Mouse (Mus musculus): ENCODE results near the gene Fam98b. TPM values are rescaled to one million over a fixed set of nuclear protein-coding genes. Genes with fewer than 3 reads are reported as not detected.

The Fam98b gene
- polyA plus RNA-seq, 1 experiment from 2014 or later, result 6.1 TPM

DNA sequence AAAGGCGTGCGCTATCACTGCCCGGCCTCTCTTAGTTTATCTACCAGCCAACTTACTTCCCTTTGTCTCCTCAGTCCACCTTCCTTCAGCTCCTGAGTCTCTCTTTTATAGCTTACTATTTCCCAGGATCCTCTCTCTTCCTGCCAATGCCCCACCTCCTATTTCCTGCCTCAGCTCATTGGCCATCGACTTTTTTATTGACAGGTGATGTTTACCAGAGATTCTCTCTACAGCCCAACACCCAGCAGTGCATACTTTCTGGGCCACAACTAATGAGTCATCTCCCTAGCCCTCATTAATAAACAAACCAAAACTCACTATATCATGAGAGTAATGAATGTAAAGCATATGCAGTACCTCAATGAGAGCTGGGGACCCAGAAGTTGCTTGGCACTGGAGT, 30.0 kb upstream of the Fam98b start:
- DNase-seq (ENCODE audit: low spot score) (no peak), ATAC-seq (replicated peaks; ENCODE audit: insufficient number of reproducible peaks, low FRiP score, low TSS enrichment, low read depth) (no peak)
- no peak overlapping the region for H3K9ac ChIP-seq (replicated peaks; ENCODE audit: low read length)
- no peak overlapping the region for H3K4me2 ChIP-seq (ENCODE audit: low read depth, low read length)
- H3K27ac ChIP-seq (replicated peaks; ENCODE audit: low read depth, low read length), result no peak overlapping the region
- H3K9me3 ChIP-seq (replicated peaks; ENCODE audit: control insufficient read depth, low read length), result no peaks in the 10 kb centered on the region
- WGBS, result 86% methylated on average over 4 of the region's 4 CpGs
- H3K4me1 ChIP-seq (ENCODE audit: control insufficient read depth, insufficient read depth, low read length), result no peaks in the 10 kb centered on the region
- no peaks in the 10 kb centered on the region for H3K36me3 ChIP-seq (replicated peaks; ENCODE audit: control insufficient read depth, insufficient read depth, low read depth, low read length)
- no peak overlapping the region for H3K4me3 ChIP-seq (ENCODE audit: low read depth, low read length)
- no peaks in the 10 kb centered on the region for H3K27me3 ChIP-seq (ENCODE audit: control insufficient read depth, insufficient read depth, low read length)

DNA sequence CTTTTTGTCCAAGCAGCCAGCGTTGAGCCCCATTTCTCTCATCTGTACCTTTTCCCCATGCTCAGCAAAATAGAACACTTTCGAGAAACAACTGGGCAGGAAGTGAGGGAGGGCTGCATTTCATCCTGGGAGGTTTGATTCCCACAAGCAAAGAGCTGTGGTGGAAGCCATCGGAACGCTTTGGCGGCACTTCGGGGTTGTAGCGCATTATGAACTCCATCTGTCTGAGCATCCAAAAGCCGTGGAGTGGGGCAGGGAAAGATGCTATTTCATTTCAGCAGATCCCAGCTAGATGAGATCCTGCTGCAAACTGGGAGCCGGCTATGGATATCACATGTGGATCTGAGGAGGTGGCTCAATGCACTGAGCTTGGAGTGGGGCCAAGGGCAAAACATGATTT, 26.9 kb upstream of the Fam98b start:
- Histone ChIP-seq H3K4me3 (ENCODE audit: low read depth, low read length) (no peak overlapping the region), H3K27me3 (ENCODE audit: control insufficient read depth, insufficient read depth, low read length) (no peaks in the 10 kb centered on the region), H3K36me3 (replicated peaks; ENCODE audit: control insufficient read depth, insufficient read depth, low read depth, low read length) (no peaks in the 10 kb centered on the region), H3K27ac (replicated peaks; ENCODE audit: low read depth, low read length) (no peak overlapping the region), H3K9me3 (replicated peaks; ENCODE audit: control insufficient read depth, low read length) (no peaks in the 10 kb centered on the region), H3K4me2 (ENCODE audit: low read depth, low read length) (no peak overlapping the region), H3K4me1 (ENCODE audit: control insufficient read depth, insufficient read depth, low read length) (no peaks in the 10 kb centered on the region), H3K9ac (replicated peaks; ENCODE audit: low read length) (no peak overlapping the region)
- ATAC-seq (replicated peaks; ENCODE audit: insufficient number of reproducible peaks, low FRiP score, low TSS enrichment, low read depth) (no peak), DNase-seq (ENCODE audit: low spot score) (no peak)
- WGBS, result 77% methylated on average over 9 of the region's 9 CpGs

DNA sequence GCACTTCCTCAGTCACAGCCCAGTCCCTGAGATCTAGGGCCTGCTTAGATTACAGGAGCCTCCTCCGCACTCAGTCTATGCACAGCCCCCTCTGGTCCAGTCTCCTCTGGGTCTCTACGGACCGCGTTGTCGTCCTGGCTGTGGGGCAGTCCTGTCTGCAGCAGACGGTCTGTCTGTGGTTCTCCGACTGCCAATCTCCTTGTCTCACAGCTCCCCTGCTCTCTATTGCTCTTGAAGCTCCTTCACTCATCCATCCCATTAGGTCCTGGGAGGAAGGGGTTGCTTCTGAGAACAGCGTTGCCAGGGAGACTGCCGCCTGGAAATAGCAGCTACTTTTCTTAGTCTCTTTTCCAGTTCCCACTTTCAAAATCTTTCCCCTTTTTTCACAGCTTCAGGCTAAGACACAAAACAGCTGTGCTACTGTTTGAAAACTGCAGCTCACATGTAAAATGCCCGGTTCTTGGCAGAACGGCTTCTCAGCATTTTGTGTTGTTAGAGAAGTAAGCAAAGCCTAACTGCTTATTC, 20.9 kb upstream of the Fam98b start:
- 56% methylated on average over 11 of the region's 11 CpGs for WGBS
- no peak overlapping the region for H3K4me3 ChIP-seq (ENCODE audit: low read depth, low read length)
- no peak for ATAC-seq (replicated peaks; ENCODE audit: insufficient number of reproducible peaks, low FRiP score, low TSS enrichment, low read depth)
- no peaks in the 10 kb centered on the region for H3K9me3 ChIP-seq (replicated peaks; ENCODE audit: control insufficient read depth, low read length)
- no peaks in the 10 kb centered on the region for H3K27me3 ChIP-seq (ENCODE audit: control insufficient read depth, insufficient read depth, low read length)
- no peak overlapping the region for H3K9ac ChIP-seq (replicated peaks; ENCODE audit: low read length)
- DNase-seq (ENCODE audit: low spot score), result no peak
- H3K4me1 ChIP-seq (ENCODE audit: control insufficient read depth, insufficient read depth, low read length), result no peaks in the 10 kb centered on the region
- H3K4me2 ChIP-seq (ENCODE audit: low read depth, low read length), result no peak overlapping the region
- H3K36me3 ChIP-seq (replicated peaks; ENCODE audit: control insufficient read depth, insufficient read depth, low read depth, low read length), result no peaks in the 10 kb centered on the region
- no peak overlapping the region for H3K27ac ChIP-seq (replicated peaks; ENCODE audit: low read depth, low read length)

DNA sequence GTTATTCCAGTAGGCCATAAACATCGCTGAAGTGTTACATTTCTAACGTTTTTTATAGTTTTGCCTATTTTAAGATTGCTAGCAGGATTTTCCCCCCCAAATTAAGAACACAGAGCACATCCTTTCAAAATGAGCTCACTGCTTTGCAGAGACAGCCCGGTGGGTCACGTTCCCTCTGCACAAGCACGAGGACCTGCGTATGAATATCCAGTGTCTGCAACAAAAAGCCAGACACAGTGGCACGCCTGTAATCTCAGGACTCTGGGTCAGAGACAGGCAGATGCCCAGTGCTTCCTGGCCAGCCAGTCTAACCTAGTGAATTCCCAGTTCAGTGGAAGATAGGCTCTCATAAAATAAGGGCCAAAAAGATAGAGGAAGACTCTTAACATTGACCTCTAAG, 19.3 kb upstream of the Fam98b start:
- H3K9me3 ChIP-seq (replicated peaks; ENCODE audit: control insufficient read depth, low read length), result no peaks in the 10 kb centered on the region
- DNase-seq (ENCODE audit: low spot score) (no peak), ATAC-seq (replicated peaks; ENCODE audit: insufficient number of reproducible peaks, low FRiP score, low TSS enrichment, low read depth) (no peak)
- no peaks in the 10 kb centered on the region for H3K4me1 ChIP-seq (ENCODE audit: control insufficient read depth, insufficient read depth, low read length)
- H3K4me3 ChIP-seq (ENCODE audit: low read depth, low read length), result no peak overlapping the region
- H3K9ac ChIP-seq (replicated peaks; ENCODE audit: low read length), result no peak overlapping the region
- H3K27ac ChIP-seq (replicated peaks; ENCODE audit: low read depth, low read length), result no peak overlapping the region
- H3K27me3 ChIP-seq (ENCODE audit: control insufficient read depth, insufficient read depth, low read length), result no peaks in the 10 kb centered on the region
- no peaks in the 10 kb centered on the region for H3K36me3 ChIP-seq (replicated peaks; ENCODE audit: control insufficient read depth, insufficient read depth, low read depth, low read length)
- no peak overlapping the region for H3K4me2 ChIP-seq (ENCODE audit: low read depth, low read length)
- WGBS, result 81% methylated on average over 7 of the region's 7 CpGs

DNA sequence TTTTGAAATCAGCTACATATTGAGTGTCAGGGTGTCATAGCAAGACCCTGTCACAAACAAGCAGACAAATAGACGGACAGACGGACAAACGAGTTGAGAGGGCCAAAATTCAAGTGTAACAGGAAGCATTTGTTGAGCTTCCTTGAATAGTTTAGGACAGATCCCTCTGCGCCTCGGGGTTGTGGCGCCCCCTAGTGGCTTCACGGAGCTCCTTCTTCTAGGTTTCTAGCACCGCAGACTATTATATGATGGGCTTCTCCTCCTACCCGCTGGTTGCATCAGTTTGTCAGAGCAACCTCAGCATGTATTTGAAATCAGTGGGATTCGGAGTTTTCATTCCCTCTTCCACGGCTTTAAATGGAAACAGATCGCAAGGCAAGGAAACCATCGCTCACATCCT, 18.3 kb upstream of the Fam98b start:
- Histone ChIP-seq H3K4me1 (ENCODE audit: control insufficient read depth, insufficient read depth, low read length) (no peaks in the 10 kb centered on the region), H3K27ac (replicated peaks; ENCODE audit: low read depth, low read length) (no peak overlapping the region), H3K27me3 (ENCODE audit: control insufficient read depth, insufficient read depth, low read length) (no peaks in the 10 kb centered on the region), H3K9me3 (replicated peaks; ENCODE audit: control insufficient read depth, low read length) (no peaks in the 10 kb centered on the region), H3K9ac (replicated peaks; ENCODE audit: low read length) (no peak overlapping the region), H3K4me3 (ENCODE audit: low read depth, low read length) (no peak overlapping the region), H3K36me3 (replicated peaks; ENCODE audit: control insufficient read depth, insufficient read depth, low read depth, low read length) (no peaks in the 10 kb centered on the region), H3K4me2 (ENCODE audit: low read depth, low read length) (no peak overlapping the region)
- WGBS, result 6% methylated on average over 13 of the region's 13 CpGs
- DNase-seq (ENCODE audit: low spot score) (peak; percentile 90), ATAC-seq (replicated peaks; ENCODE audit: insufficient number of reproducible peaks, low FRiP score, low TSS enrichment, low read depth) (peak; percentile 79)

DNA sequence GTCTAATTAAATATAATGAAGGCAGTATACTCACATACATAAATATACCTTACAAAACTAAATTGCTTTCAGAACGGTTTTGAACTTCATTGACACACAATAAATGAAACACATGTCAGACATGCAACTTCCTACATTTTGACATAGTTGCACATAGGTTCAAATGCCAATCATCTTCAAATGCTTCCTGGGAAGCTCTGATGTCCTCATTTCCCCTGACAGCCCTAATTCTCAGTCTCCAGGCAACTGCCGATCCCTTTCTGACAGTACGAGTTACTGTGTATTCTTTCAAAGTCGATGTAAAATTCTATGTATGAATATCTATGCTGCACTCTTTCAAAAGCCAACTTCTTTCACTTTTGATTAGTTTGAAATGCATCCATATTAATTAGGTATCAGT, 7.6 kb upstream of the Fam98b start:
- H3K9me3 ChIP-seq (replicated peaks; ENCODE audit: control insufficient read depth, low read length), result no peaks in the 10 kb centered on the region
- no peaks in the 10 kb centered on the region for H3K4me1 ChIP-seq (ENCODE audit: control insufficient read depth, insufficient read depth, low read length)
- H3K4me3 ChIP-seq (ENCODE audit: low read depth, low read length), result no peak overlapping the region
- ATAC-seq (replicated peaks; ENCODE audit: insufficient number of reproducible peaks, low FRiP score, low TSS enrichment, low read depth) (no peak), DNase-seq (ENCODE audit: low spot score) (no peak)
- H3K27me3 ChIP-seq (ENCODE audit: control insufficient read depth, insufficient read depth, low read length), result no peaks in the 10 kb centered on the region
- no peak overlapping the region for H3K4me2 ChIP-seq (ENCODE audit: low read depth, low read length)
- no peaks in the 10 kb centered on the region for H3K36me3 ChIP-seq (replicated peaks; ENCODE audit: control insufficient read depth, insufficient read depth, low read depth, low read length)
- 80% methylated on average over 4 of the region's 4 CpGs for WGBS
- H3K27ac ChIP-seq (replicated peaks; ENCODE audit: low read depth, low read length), result no peak overlapping the region
- no peak overlapping the region for H3K9ac ChIP-seq (replicated peaks; ENCODE audit: low read length)

DNA sequence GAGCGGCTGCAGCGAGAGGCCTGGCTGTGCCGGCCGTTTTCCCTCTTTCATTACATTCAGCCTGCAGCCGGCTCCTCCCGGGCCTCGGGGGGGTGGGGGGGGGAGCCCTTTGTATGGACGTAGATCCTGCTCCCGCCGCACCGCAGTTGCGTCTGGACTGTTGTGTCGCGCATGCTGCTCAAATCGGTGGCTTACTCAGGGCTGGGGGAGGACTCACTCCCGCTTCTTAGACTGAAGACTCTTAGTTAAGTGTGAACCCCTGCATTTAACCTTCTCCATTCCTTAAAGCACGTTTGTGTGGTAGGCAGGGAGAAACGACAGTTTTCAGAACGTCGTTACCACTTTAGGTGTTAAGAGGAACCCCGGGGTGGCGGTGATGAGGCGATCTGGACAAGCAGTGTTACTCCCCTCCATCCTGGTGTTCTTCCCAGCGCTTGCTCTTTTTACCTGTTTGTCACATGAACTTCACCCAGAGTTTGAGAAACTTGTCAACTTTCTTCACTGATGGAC, 517 bp downstream of the Fam98b start:
- Histone ChIP-seq H3K4me2 (ENCODE audit: low read depth, low read length) (peak overlapping the region; percentile 78), H3K4me1 (ENCODE audit: control insufficient read depth, insufficient read depth, low read length) (no peaks in the 10 kb centered on the region), H3K36me3 (replicated peaks; ENCODE audit: control insufficient read depth, insufficient read depth, low read depth, low read length) (no peaks in the 10 kb centered on the region), H3K27ac (replicated peaks; ENCODE audit: low read depth, low read length) (peak overlapping the region; percentile 85), H3K9ac (replicated peaks; ENCODE audit: low read length) (peak overlapping the region; percentile 97), H3K9me3 (replicated peaks; ENCODE audit: control insufficient read depth, low read length) (no peaks in the 10 kb centered on the region), H3K4me3 (ENCODE audit: low read depth, low read length) (peak overlapping the region; percentile 91), H3K27me3 (ENCODE audit: control insufficient read depth, insufficient read depth, low read length) (no peaks in the 10 kb centered on the region)
- ATAC-seq (replicated peaks; ENCODE audit: insufficient number of reproducible peaks, low FRiP score, low TSS enrichment, low read depth), result no peak
- DNase-seq (ENCODE audit: low spot score), result no peak
- under 1% methylated on average over 21 of the region's 24 CpGs for WGBS

DNA sequence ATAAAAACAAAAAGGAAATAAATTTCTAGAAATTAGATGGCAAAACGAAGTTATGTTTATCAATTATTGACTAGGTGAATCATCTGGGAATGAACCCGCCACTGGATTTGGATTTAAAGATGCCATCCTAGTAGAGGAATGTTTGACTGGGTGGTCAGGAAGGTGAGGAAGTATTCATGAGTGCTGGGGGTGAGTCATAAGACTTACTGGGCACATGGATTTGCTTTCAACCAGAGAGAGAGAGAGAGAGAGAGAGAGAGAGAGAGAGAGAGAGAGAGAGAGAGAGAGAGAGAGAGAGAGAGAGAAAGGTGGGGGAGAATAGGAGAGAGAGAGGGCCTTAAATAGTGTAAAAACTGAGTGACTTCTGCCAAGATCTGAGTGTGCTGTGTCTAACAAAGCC, 5.9 kb downstream of the Fam98b start:
- H3K9ac ChIP-seq (replicated peaks; ENCODE audit: low read length), result no peak overlapping the region
- DNase-seq (ENCODE audit: low spot score), result no peak
- no peaks in the 10 kb centered on the region for H3K36me3 ChIP-seq (replicated peaks; ENCODE audit: control insufficient read depth, insufficient read depth, low read depth, low read length)
- ATAC-seq (replicated peaks; ENCODE audit: insufficient number of reproducible peaks, low FRiP score, low TSS enrichment, low read depth), result no peak
- H3K4me1 ChIP-seq (ENCODE audit: control insufficient read depth, insufficient read depth, low read length), result no peaks in the 10 kb centered on the region
- WGBS, result 88% methylated on average over 2 of the region's 2 CpGs
- H3K9me3 ChIP-seq (replicated peaks; ENCODE audit: control insufficient read depth, low read length), result no peaks in the 10 kb centered on the region
- H3K27ac ChIP-seq (replicated peaks; ENCODE audit: low read depth, low read length), result no peak overlapping the region
- no peak overlapping the region for H3K4me2 ChIP-seq (ENCODE audit: low read depth, low read length)
- no peak overlapping the region for H3K4me3 ChIP-seq (ENCODE audit: low read depth, low read length)
- no peaks in the 10 kb centered on the region for H3K27me3 ChIP-seq (ENCODE audit: control insufficient read depth, insufficient read depth, low read length)
